23 mouse cellular contexts compared by ENCODE assay signal in genomic region chr2:121707461-121707860, GRCm38 (mm10).
DNase-seq lines count a peak whose midpoint lies in the region; ATAC-seq and TF ChIP-seq lines count a peak whose summit lies in the region.
"Had no signal": no experiment of that assay in that cellular context is flagged by ENCODE, and none has a peak within 500 bp of the region (broad histone marks: within the 10 kb centered on the region; RNA-seq: fewer than 3 reads in every experiment).

No protein-coding gene starts in this region.

- H3K9ac ChIP-seq in heart, embryonic 11.5 days (ENCODE audit: low read depth, low read length), result no peak overlapping the region
- H3K9ac ChIP-seq in midbrain, embryonic 11.5 days (ENCODE audit: low read length), result no peak overlapping the region
- no peak overlapping the region for H3K9ac ChIP-seq in midbrain, postnatal 0 days (replicated peaks; ENCODE audit: low read length, poor library complexity, severe bottlenecking)

- ATAC-seq in heart, embryonic 11.5 days (replicated peaks; ENCODE audit: insufficient number of reproducible peaks, low FRiP score, low TSS enrichment), result no peak
- ATAC-seq in midbrain, embryonic 11.5 days (ENCODE audit: low FRiP score), result no peak
- no peak for ATAC-seq in midbrain, postnatal 0 days (ENCODE audit: low FRiP score)
- ATAC-seq: activated CD4-positive, CD25-positive, alpha-beta regulatory T cell, adult 4 months; CD4-positive, CD25-positive, alpha-beta regulatory T cell, adult 4 months; Patski had no signal

- no peaks in the 10 kb centered on the region for H3K36me3 ChIP-seq in heart, embryonic 10.5 days
- H3K36me3 ChIP-seq in heart, embryonic 11.5 days (ENCODE audit: control insufficient read depth, insufficient read depth, low read length), result no peaks in the 10 kb centered on the region
- no peaks in the 10 kb centered on the region for H3K36me3 ChIP-seq in midbrain, embryonic 11.5 days (ENCODE audit: control insufficient read depth, insufficient read depth, low read length)
- no peaks in the 10 kb centered on the region for H3K36me3 ChIP-seq in midbrain, postnatal 0 days (ENCODE audit: insufficient read depth, low read length)
- H3K36me3 ChIP-seq: G1E had no signal

- H3K4me3 ChIP-seq in heart, embryonic 10.5 days, result no peak overlapping the region
- no peak overlapping the region for H3K4me3 ChIP-seq in heart, embryonic 11.5 days (ENCODE audit: low read depth, low read length)
- H3K4me3 ChIP-seq in midbrain, embryonic 11.5 days (ENCODE audit: low read depth, low read length), result no peak overlapping the region
- no peak overlapping the region for H3K4me3 ChIP-seq in midbrain, postnatal 0 days (ENCODE audit: low read depth, low read length)

- peak; percentile 23 for DNase-seq in heart, adult 11 months
- no peak for DNase-seq in heart, postnatal 4 days
- DNase-seq in heart, embryonic 10.5 days (ENCODE audit: low spot score), result peak; percentile 58
- DNase-seq in midbrain, embryonic 11.5 days (ENCODE audit: low spot score, missing footprints), result peak; percentile 82
- no peak for DNase-seq in midbrain, postnatal 0 days (ENCODE audit: low spot score)
- peak; percentile 11 for DNase-seq in 3T3-L1 (ENCODE audit: low read depth, low spot score)
- no peak for DNase-seq in cerebellum, adult 8-10 months
- DNase-seq: adrenal gland, adult 2 months; adrenal gland, adult 8-10 months; adrenal gland, postnatal 10 days; adrenal gland, postnatal 14 days; adrenal gland, postnatal 25 days; adrenal gland, postnatal 36 days; B cell, adult 2 months; cerebellum, adult 11 months; cerebellum, adult 11-12 months; cerebellum, adult 18-20 months had no signal

- H3K9me3 ChIP-seq in heart, embryonic 10.5 days, result no peaks in the 10 kb centered on the region
- no peaks in the 10 kb centered on the region for H3K9me3 ChIP-seq in heart, embryonic 11.5 days (replicated peaks; ENCODE audit: control insufficient read depth, low read length)
- no peaks in the 10 kb centered on the region for H3K9me3 ChIP-seq in midbrain, embryonic 11.5 days (ENCODE audit: control insufficient read depth, low read length)
- H3K9me3 ChIP-seq in midbrain, postnatal 0 days (ENCODE audit: low read length), result no peaks in the 10 kb centered on the region
- H3K9me3 ChIP-seq: G1E had no signal

- TF ChIP-seq CTCF in midbrain, postnatal 0 days (IDR thresholded peaks at IDR 0.05), result no peak

- WGBS in heart, embryonic 10.5 days, result 79% methylated on average over 5 of the region's 5 CpGs
- 79% methylated on average over 5 of the region's 5 CpGs for WGBS in heart, embryonic 11.5 days (ENCODE audit: insufficient replicate concordance)
- WGBS in midbrain, embryonic 11.5 days, result 88% methylated on average over 5 of the region's 5 CpGs
- WGBS in midbrain, postnatal 0 days, result 85% methylated on average over 5 of the region's 5 CpGs

- no peak overlapping the region for H3K27ac ChIP-seq in heart, embryonic 10.5 days
- no peak overlapping the region for H3K27ac ChIP-seq in heart, embryonic 11.5 days (ENCODE audit: low read depth, low read length)
- no peak overlapping the region for H3K27ac ChIP-seq in midbrain, embryonic 11.5 days (ENCODE audit: low read depth, low read length)
- H3K27ac ChIP-seq in midbrain, postnatal 0 days (ENCODE audit: low read depth, low read length), result no peak overlapping the region

- H3K4me1 ChIP-seq in heart, embryonic 10.5 days, result peaks cover 5% of the 10 kb centered on the region
- H3K4me1 ChIP-seq in heart, embryonic 11.5 days (ENCODE audit: control insufficient read depth, insufficient read depth, low read length), result no peaks in the 10 kb centered on the region
- H3K4me1 ChIP-seq in midbrain, embryonic 11.5 days (ENCODE audit: control insufficient read depth, insufficient read depth, low read length), result peaks cover 2% of the 10 kb centered on the region; the same call in 1 of the 2 replicates
- no peaks in the 10 kb centered on the region for H3K4me1 ChIP-seq in midbrain, postnatal 0 days (ENCODE audit: insufficient read depth, low read length)

- H3K4me2 ChIP-seq in heart, embryonic 11.5 days, result no peak overlapping the region
- no peak overlapping the region for H3K4me2 ChIP-seq in midbrain, embryonic 11.5 days
- H3K4me2 ChIP-seq in midbrain, postnatal 0 days (ENCODE audit: low read depth, low read length, poor library complexity, severe bottlenecking), result no peak overlapping the region

- no peaks in the 10 kb centered on the region for H3K27me3 ChIP-seq in heart, embryonic 10.5 days (ENCODE audit: insufficient read depth, poor library complexity, severe bottlenecking)
- H3K27me3 ChIP-seq in heart, embryonic 11.5 days (ENCODE audit: control insufficient read depth, insufficient read depth, low read length), result no peaks in the 10 kb centered on the region
- H3K27me3 ChIP-seq in midbrain, embryonic 11.5 days (ENCODE audit: control insufficient read depth, insufficient read depth, low read length), result no peaks in the 10 kb centered on the region
- no peaks in the 10 kb centered on the region for H3K27me3 ChIP-seq in midbrain, postnatal 0 days (ENCODE audit: insufficient read depth, low read length)
- H3K27me3 ChIP-seq: CH12.LX had no signal

Comparison
In these comparisons a context has a peak if more than half of its experiments do, and no peak if none do; other contexts are left out.
1. DNase-seq: peak in heart, adult 11 months (single experiment), heart, embryonic 10.5 days (single experiment), midbrain, embryonic 11.5 days (single experiment) and 3T3-L1 (single experiment); none in heart, postnatal 4 days (single experiment), midbrain, postnatal 0 days (single experiment) and cerebellum, adult 8-10 months (single experiment).